ENCODE assay signal across 8 mouse cellular contexts in genomic region chr4:150910164-150910951, GRCm38 (mm10). TPM values are rescaled to one million over a fixed set of nuclear protein-coding genes. Genes with fewer than 3 reads are reported as not detected.
DNase-seq lines count a peak whose midpoint lies in the region; ATAC-seq and TF ChIP-seq lines count a peak whose summit lies in the region.

No protein-coding gene starts in this region.

- H3K27me3 ChIP-seq in spleen, adult 2 months (ENCODE audit: control insufficient read depth, insufficient read depth, low read length) = no peaks in the 10 kb centered on the region
- H3K27me3 ChIP-seq in stomach, embryonic 16.5 days (ENCODE audit: control insufficient read depth, insufficient read depth, low read length) = no peaks in the 10 kb centered on the region

- no peak for TF ChIP-seq CTCF in spleen, adult 2 months (IDR thresholded peaks at IDR 0.05; ENCODE audit: extremely low read depth, insufficient read depth, insufficient read length, insufficient replicate concordance)

- WGBS in spleen, adult 2 months = 90% methylated on average over 19 of the region's 19 CpGs
- 82% methylated on average over 19 of the region's 19 CpGs for WGBS in stomach, embryonic 16.5 days

- H3K36me3 ChIP-seq in spleen, adult 2 months (ENCODE audit: control insufficient read depth, insufficient read depth, low read length) = peaks cover 8% of the 10 kb centered on the region
- peaks cover 7% of the 10 kb centered on the region; the same call in 1 of the 2 replicates for H3K36me3 ChIP-seq in stomach, embryonic 16.5 days (ENCODE audit: control insufficient read depth, insufficient read depth, low read length)

- H3K9ac ChIP-seq in stomach, embryonic 16.5 days (ENCODE audit: low read length) = peak overlapping the region; percentile 63

- H3K4me3 ChIP-seq in spleen, adult 2 months (ENCODE audit: extremely low read depth, insufficient read depth, insufficient read length) = no peak overlapping the region
- H3K4me3 ChIP-seq in stomach, embryonic 16.5 days (replicated peaks; ENCODE audit: low read length) = peak overlapping the region; percentile 28

- no peak for TF ChIP-seq POLR2A in spleen, adult 2 months (IDR thresholded peaks at IDR 0.05; ENCODE audit: low read depth, low read length)

- H3K4me2 ChIP-seq in stomach, embryonic 16.5 days (ENCODE audit: low read depth, low read length) = peak overlapping the region; percentile 55

- intact Hi-C loops in gastrocnemius, postnatal 14 days (cut with DNase I; ENCODE audit: low total_unique reads) = no loop called here

- H3K9me3 ChIP-seq in stomach, embryonic 16.5 days (replicated peaks; ENCODE audit: control insufficient read depth, low read length) = no peaks in the 10 kb centered on the region

- DNase-seq in cerebellum, adult 11-12 months = peak; percentile 61
- no peak for DNase-seq in cerebellum, adult 8-10 months
- DNase-seq in spleen, adult 2 months (ENCODE audit: low read depth in 1 of 2, low spot score in 2 of 2) = no peak
- DNase-seq in spleen, adult 18-20 months = no peak
- DNase-seq in liver = peak; percentile 22
- no peak for DNase-seq in layer of hippocampus, adult 18-20 months (ENCODE audit: low spot score in 2 of 2)
- no peak for DNase-seq in gastrocnemius, postnatal 14 days

- peaks cover 14% of the 10 kb centered on the region; the same call in 1 of the 2 replicates for H3K4me1 ChIP-seq in spleen, adult 2 months (ENCODE audit: control insufficient read depth, insufficient read depth, insufficient read length)
- peaks cover 23% of the 10 kb centered on the region for H3K4me1 ChIP-seq in stomach, embryonic 16.5 days (ENCODE audit: control insufficient read depth, insufficient read depth, low read length)

- peak; percentile 3 for ATAC-seq in stomach, embryonic 16.5 days (ENCODE audit: insufficient read depth, low FRiP score)

- peak overlapping the region; percentile 73 for H3K27ac ChIP-seq in spleen, adult 2 months (ENCODE audit: insufficient read depth, low read length)
- peak overlapping the region; percentile 71 for H3K27ac ChIP-seq in stomach, embryonic 16.5 days (ENCODE audit: low read length)

RNA-seq across cellular contexts. Expression of gene Park7, which starts 3.9 kb away (rescaled TPM):
- polyA plus RNA-seq in spleen, adult 2 months (2012; rRNA removed) = 51.4 and 56.9 TPM in 2 replicates
- polyA plus RNA-seq in stomach, embryonic 16.5 days (2015; fragmentation: Nextera tagmentation; extraction: Ambion mirVana) = 362 and 368 TPM in 2 replicates
- 100 to 1,000 TPM; 241 to 256 TPM for total RNA-seq in layer of hippocampus, adult 18-20 months (2021)
- total RNA-seq in gastrocnemius, postnatal 14 days (2021) = 100 to 1,000 TPM; 642 to 667 TPM

RNA-seq across cellular contexts. Expression of gene Tnfrsf9, which starts 4.0 kb away (rescaled TPM):
- polyA plus RNA-seq in spleen, adult 2 months (2012; rRNA removed) = 2.2 and 4.0 TPM in 2 replicates
- polyA plus RNA-seq in stomach, embryonic 16.5 days (2015; fragmentation: Nextera tagmentation; extraction: Ambion mirVana) = 0.84 and 1.3 TPM in 2 replicates
- total RNA-seq in layer of hippocampus, adult 18-20 months (2021) = under 1 TPM; 0.82 to 0.89 TPM
- total RNA-seq in gastrocnemius, postnatal 14 days (2021) = under 1 TPM; 0.16 to 0.22 TPM

RNA-seq across cellular contexts. Expression of gene Errfi1, which starts 56.6 kb away (rescaled TPM):
- polyA plus RNA-seq in spleen, adult 2 months (2012; rRNA removed) = 13.7 and 15.3 TPM in 2 replicates
- polyA plus RNA-seq in stomach, embryonic 16.5 days (2015; fragmentation: Nextera tagmentation; extraction: Ambion mirVana) = 29.4 and 30.8 TPM in 2 replicates
- 10 to 100 TPM; 45.7 to 60.5 TPM for total RNA-seq in layer of hippocampus, adult 18-20 months (2021)
- total RNA-seq in gastrocnemius, postnatal 14 days (2021) = 10 to 100 TPM; 17.0 to 34.2 TPM

Comparison
In these comparisons a context has a peak if more than half of its experiments do, and no peak if none do; other contexts are left out.
1. DNase-seq: peak in cerebellum, adult 11-12 months (single experiment) and liver (single experiment); none in cerebellum, adult 8-10 months (single experiment), spleen, adult 2 months (0 of 2), spleen, adult 18-20 months (0 of 2), layer of hippocampus, adult 18-20 months (0 of 2) and gastrocnemius, postnatal 14 days (single experiment).